Mouse (Mus musculus) left cerebral cortex, adult 11 months (tissue): ENCODE data around the gene Stxbp5l.
"Not testable (repeated sequence)": the region's sequence is repeated elsewhere in the genome, so short reads cannot be mapped to it uniquely, and the experiment has no call there.

ENCODE experiments used
- DNase-seq: peaks from one replicate; pipeline ENCODE4 v3.0.0; 2022; ENCODE audit warnings: low spot score

Stxbp5l gene

GRCm38 (mm10) chr16:37384821-37385344 is at the start of gene Stxbp5l:
Gene Stxbp5l (minus strand): TSS chr16:37384962.
- DNase-seq, result peak; percentile 93

- DNase-seq, result no peak
Measured at GRCm38 (mm10) chr16:37433418-37434204, 48.8 kb upstream of the Stxbp5l start.

GRCm38 (mm10) chr16:37425434-37425833 is 40.7 kb upstream of the Stxbp5l start:
- no peak for DNase-seq

GRCm38 (mm10) chr16:37422874-37423273 is 38.1 kb upstream of the Stxbp5l start:
- no peak for DNase-seq

- no peak for DNase-seq
Measured at GRCm38 (mm10) chr16:37421851-37422250, 37.1 kb upstream of the Stxbp5l start.

GRCm38 (mm10) chr16:37420512-37420911 is 35.8 kb upstream of the Stxbp5l start:
- DNase-seq, result no peak

GRCm38 (mm10) chr16:37405536-37405935 is 20.8 kb upstream of the Stxbp5l start:
- no peak for DNase-seq

GRCm38 (mm10) chr16:37404922-37405321 is 20.2 kb upstream of the Stxbp5l start:
- DNase-seq, result no peak

GRCm38 (mm10) chr16:37389964-37390363 is 5.2 kb upstream of the Stxbp5l start:
- DNase-seq, result no peak

- no peak for DNase-seq
Measured at GRCm38 (mm10) chr16:37389201-37389905, 4.6 kb upstream of the Stxbp5l start.

GRCm38 (mm10) chr16:37384369-37384768 is 393 bp downstream of the Stxbp5l start:
- peak; percentile 42 for DNase-seq

GRCm38 (mm10) chr16:37383426-37383825 is 1.3 kb downstream of the Stxbp5l start:
- DNase-seq, result no peak

GRCm38 (mm10) chr16:37372716-37373115 is 12.0 kb downstream of the Stxbp5l start:
- no peak for DNase-seq

GRCm38 (mm10) chr16:37367426-37367825 is 17.3 kb downstream of the Stxbp5l start:
- DNase-seq, result no peak

GRCm38 (mm10) chr16:37363958-37364357 is 20.8 kb downstream of the Stxbp5l start:
- DNase-seq, result no peak

- no peak for DNase-seq
Measured at GRCm38 (mm10) chr16:37355621-37356020, 29.1 kb downstream of the Stxbp5l start.

- DNase-seq, result no peak
Measured at GRCm38 (mm10) chr16:37347092-37347491, 37.7 kb downstream of the Stxbp5l start.

GRCm38 (mm10) chr16:37344960-37345359 is 39.8 kb downstream of the Stxbp5l start:
- DNase-seq, result no peak

GRCm38 (mm10) chr16:37341446-37341845 is 43.3 kb downstream of the Stxbp5l start:
- DNase-seq, result not testable (repeated sequence)

- no peak for DNase-seq
Measured at GRCm38 (mm10) chr16:37338177-37338576, 46.6 kb downstream of the Stxbp5l start.

- DNase-seq, result no peak
Measured at GRCm38 (mm10) chr16:37337529-37337928, 47.2 kb downstream of the Stxbp5l start.

- DNase-seq, result no peak
Measured at GRCm38 (mm10) chr16:37304441-37304840, 80.3 kb downstream of the Stxbp5l start.

- DNase-seq, result no peak
Measured at GRCm38 (mm10) chr16:37292593-37292992, 92.2 kb downstream of the Stxbp5l start.
